Mouse (Mus musculus): ENCODE data around the gene Tstd2. TPM values are rescaled to one million over a fixed set of nuclear protein-coding genes. Genes with fewer than 3 reads are reported as not detected.

The Tstd2 gene
- polyA plus RNA-seq, 1 experiment, result 8.3 TPM

DNA sequence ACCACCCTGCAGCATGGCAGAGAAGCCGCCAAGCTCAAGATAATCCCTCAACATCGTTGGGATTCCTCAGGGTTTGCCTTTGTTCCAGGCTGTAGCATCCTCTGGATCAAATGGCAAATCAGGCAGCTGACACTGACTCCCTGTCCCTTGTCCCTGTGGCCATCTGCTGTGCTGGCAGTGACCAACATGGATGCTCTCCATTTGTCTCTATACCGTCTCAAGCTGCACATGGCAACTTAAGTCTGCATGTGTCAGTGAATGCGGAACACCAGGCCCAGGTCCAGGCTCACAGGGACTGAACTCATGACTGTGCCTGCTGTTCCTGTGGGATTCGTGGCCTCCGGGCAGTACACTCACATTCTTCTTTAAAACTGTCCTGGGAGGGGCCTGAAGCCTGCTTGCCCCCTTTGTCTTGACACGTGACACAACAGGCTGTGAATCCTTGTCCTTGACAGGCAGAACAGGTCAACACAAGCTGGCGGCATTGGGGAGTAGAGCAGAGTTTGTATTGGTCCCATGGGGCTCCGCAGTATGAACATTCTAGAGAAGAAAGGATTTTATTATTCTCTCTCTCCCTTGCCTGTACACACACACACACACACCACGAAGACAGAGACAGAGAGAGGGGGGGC lies 21.8 kb downstream of the Tstd2 start:
- TF ChIP-seq POLR2A (IDR thresholded peaks at IDR 0.05; ENCODE audit: borderline replicate concordance, control insufficient read depth, low read depth, low read length) (no peak), CTCF (IDR thresholded peaks at IDR 0.05; ENCODE audit: control insufficient read depth, insufficient read depth, low read length) (no peak)
- WGBS, result 90% methylated on average over 10 of the region's 10 CpGs
- no peaks in the 10 kb centered on the region for H3K4me1 ChIP-seq (ENCODE audit: control insufficient read depth, insufficient read depth, low read length)
- no peak overlapping the region for H3K4me3 ChIP-seq (replicated peaks; ENCODE audit: control insufficient read depth, low read depth, low read length)
- no peak overlapping the region for H3K27ac ChIP-seq (ENCODE audit: control insufficient read depth, insufficient read depth, low read depth, low read length, poor library complexity)

DNA sequence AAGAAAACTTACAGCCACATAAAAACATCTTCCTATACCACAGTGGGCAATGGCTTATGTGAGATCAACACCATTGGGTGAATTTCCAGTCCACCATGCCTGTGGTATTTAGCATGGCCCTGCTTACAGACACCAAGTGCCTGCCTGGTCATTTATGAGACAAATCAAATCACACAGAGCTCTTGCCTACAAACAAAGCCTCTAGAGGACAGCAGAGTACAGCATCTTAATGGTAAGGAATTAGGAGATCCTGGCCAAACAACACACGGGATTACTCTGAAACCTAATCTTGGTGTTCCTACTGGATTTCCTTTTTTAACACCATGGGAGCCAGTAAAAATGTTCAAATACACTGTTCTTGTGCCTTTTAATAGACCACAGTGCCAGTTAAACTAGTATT lies 23.2 kb downstream of the Tstd2 start:
- WGBS, result 91% methylated on average over 1 of the region's 1 CpGs
- TF ChIP-seq POLR2A (IDR thresholded peaks at IDR 0.05; ENCODE audit: borderline replicate concordance, control insufficient read depth, low read depth, low read length), result no peak
- no peak for TF ChIP-seq CTCF (IDR thresholded peaks at IDR 0.05; ENCODE audit: control insufficient read depth, insufficient read depth, low read length)
- Histone ChIP-seq H3K4me3 (replicated peaks; ENCODE audit: control insufficient read depth, low read depth, low read length) (no peak overlapping the region), H3K27ac (ENCODE audit: control insufficient read depth, insufficient read depth, low read depth, low read length, poor library complexity) (no peak overlapping the region), H3K4me1 (ENCODE audit: control insufficient read depth, insufficient read depth, low read length) (no peaks in the 10 kb centered on the region)

DNA sequence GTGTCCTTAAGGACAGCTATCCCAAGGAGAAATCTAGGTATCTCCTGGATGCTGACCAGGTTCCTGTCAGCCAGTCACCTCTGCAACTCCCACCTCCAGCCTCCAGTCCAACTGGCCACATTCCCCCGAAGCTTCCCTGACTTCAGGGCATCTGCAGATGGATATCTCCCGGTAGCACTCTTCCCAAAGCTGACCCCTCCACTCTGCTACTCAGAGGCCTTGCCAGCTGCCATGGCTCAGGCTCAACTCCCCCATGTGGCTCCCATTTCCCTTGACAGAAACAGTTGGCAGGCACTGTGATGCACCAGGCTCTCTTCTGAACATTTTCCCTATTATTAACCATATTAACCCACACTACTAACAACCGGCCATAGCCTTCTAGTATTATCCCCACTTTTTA lies 27.1 kb downstream of the Tstd2 start:
- Histone ChIP-seq H3K4me1 (ENCODE audit: control insufficient read depth, insufficient read depth, low read length) (no peaks in the 10 kb centered on the region), H3K4me3 (replicated peaks; ENCODE audit: control insufficient read depth, low read depth, low read length) (no peak overlapping the region), H3K27ac (ENCODE audit: control insufficient read depth, insufficient read depth, low read depth, low read length, poor library complexity) (no peak overlapping the region)
- TF ChIP-seq POLR2A (IDR thresholded peaks at IDR 0.05; ENCODE audit: borderline replicate concordance, control insufficient read depth, low read depth, low read length), result no peak
- TF ChIP-seq CTCF (IDR thresholded peaks at IDR 0.05; ENCODE audit: control insufficient read depth, insufficient read depth, low read length), result no peak
- WGBS, result 78% methylated on average over 3 of the region's 3 CpGs

DNA sequence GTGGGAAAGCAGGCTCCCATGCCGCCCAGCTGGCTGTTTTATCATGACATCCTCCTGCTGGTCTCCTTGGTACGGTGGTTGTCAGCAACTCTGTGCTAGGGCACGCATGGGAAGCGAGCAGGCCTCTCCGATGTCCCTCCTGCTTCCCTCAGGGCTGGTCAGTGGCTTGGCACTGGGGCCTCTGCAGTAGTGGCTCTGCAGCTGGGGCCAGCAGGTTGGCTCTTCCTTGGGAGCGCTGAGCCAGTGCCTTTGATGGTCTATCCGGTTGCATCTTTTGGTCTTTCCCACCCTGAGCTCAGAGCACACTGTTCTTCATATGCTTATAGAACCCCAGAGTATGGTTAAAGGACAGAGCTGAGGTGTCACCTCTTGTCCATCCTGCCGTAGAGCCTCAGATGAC lies 28.4 kb downstream of the Tstd2 start:
- Histone ChIP-seq H3K4me1 (ENCODE audit: control insufficient read depth, insufficient read depth, low read length) (no peaks in the 10 kb centered on the region), H3K27ac (ENCODE audit: control insufficient read depth, insufficient read depth, low read depth, low read length, poor library complexity) (no peak overlapping the region), H3K4me3 (replicated peaks; ENCODE audit: control insufficient read depth, low read depth, low read length) (no peak overlapping the region)
- TF ChIP-seq POLR2A (IDR thresholded peaks at IDR 0.05; ENCODE audit: borderline replicate concordance, control insufficient read depth, low read depth, low read length) (no peak), CTCF (IDR thresholded peaks at IDR 0.05; ENCODE audit: control insufficient read depth, insufficient read depth, low read length) (no peak)
- WGBS, result 91% methylated on average over 8 of the region's 8 CpGs

DNA sequence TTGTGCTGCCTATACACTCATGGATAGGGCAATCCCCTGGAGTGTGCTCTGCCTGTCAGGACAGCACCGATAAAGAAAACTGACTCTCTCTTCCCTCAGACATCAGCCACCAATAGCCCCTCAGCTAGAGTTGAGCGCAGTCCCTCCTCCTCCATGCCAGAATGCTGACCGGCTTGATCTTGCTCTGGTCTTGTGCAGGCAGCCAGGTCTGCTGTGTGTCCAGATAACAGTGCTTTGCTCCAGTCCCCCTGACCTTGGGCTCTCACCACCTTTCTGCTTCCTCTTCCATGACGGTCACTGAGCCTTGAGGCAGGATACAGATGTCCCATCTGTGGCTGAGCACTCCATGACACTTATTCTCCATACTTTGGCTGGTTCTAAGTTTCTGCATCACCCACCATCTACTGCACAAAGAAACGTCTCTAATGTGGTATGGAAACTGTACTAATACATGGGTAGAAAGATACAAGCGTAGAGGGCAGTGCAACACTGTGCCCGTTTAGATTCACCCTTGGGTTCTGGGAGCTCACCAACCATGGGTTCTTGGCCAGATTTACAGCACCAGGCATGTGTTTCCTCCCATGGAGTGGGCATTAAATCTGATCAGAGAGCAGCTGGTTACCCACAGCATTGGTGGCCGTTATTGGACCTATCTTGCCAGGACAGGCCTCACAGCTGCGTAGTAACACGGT lies 36.3 kb downstream of the Tstd2 start:
- no peak overlapping the region for H3K27ac ChIP-seq (ENCODE audit: control insufficient read depth, insufficient read depth, low read depth, low read length, poor library complexity)
- H3K4me1 ChIP-seq (ENCODE audit: control insufficient read depth, insufficient read depth, low read length), result no peaks in the 10 kb centered on the region
- H3K4me3 ChIP-seq (replicated peaks; ENCODE audit: control insufficient read depth, low read depth, low read length), result no peak overlapping the region
- WGBS, result 86% methylated on average over 10 of the region's 10 CpGs
- TF ChIP-seq CTCF (IDR thresholded peaks at IDR 0.05; ENCODE audit: control insufficient read depth, insufficient read depth, low read length), result no peak
- TF ChIP-seq POLR2A (IDR thresholded peaks at IDR 0.05; ENCODE audit: borderline replicate concordance, control insufficient read depth, low read depth, low read length), result no peak

DNA sequence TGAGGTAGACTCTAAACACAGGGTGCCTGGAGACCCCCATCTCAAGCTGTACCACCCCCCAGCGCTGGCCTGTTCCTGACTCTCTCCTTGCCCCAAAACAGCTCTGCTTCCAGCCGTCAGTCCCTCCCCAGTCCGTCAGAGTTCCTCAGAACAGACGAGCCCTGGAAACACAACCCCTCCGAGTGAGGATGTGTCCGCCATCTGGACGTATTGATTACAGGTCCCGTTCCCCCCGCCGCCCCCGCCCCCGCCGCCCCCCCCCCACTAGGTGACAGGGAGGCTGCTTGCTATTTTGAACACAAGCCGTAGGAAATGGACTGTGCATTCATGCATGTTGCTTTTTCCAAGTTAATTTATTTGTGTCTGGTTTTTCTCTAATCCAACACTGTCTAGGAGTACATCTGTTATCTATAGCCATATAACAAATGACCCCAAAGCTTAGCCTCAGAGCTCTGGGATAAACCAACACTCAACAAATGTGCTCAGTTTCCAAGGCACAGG lies 37.2 kb downstream of the Tstd2 start:
- 75% methylated on average over 14 of the region's 14 CpGs for WGBS
- H3K4me3 ChIP-seq (replicated peaks; ENCODE audit: control insufficient read depth, low read depth, low read length), result no peak overlapping the region
- H3K27ac ChIP-seq (ENCODE audit: control insufficient read depth, insufficient read depth, low read depth, low read length, poor library complexity), result no peak overlapping the region
- TF ChIP-seq POLR2A (IDR thresholded peaks at IDR 0.05; ENCODE audit: borderline replicate concordance, control insufficient read depth, low read depth, low read length) (no peak), CTCF (IDR thresholded peaks at IDR 0.05; ENCODE audit: control insufficient read depth, insufficient read depth, low read length) (no peak)
- no peaks in the 10 kb centered on the region for H3K4me1 ChIP-seq (ENCODE audit: control insufficient read depth, insufficient read depth, low read length)

DNA sequence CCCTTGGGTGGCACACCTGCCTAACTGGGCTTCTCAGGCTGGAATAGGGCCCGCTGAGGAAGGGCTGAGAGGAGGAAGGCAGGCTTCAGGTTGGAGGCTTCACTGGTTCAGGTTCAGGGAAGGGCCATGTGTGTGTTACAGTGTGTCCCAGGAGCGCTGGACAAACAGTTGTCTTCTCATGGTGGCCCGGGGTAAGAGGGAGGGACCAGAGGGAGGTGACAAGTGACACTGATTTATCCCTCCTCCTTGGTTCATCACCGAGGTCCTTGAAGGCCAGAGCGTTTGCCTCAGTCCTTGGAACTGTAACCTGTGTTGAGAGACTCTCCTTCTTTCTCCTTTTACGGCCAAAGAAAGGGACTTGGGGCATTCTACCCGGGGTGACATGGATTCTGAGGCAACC lies 38.0 kb downstream of the Tstd2 start:
- H3K4me1 ChIP-seq (ENCODE audit: control insufficient read depth, insufficient read depth, low read length), result no peaks in the 10 kb centered on the region

DNA sequence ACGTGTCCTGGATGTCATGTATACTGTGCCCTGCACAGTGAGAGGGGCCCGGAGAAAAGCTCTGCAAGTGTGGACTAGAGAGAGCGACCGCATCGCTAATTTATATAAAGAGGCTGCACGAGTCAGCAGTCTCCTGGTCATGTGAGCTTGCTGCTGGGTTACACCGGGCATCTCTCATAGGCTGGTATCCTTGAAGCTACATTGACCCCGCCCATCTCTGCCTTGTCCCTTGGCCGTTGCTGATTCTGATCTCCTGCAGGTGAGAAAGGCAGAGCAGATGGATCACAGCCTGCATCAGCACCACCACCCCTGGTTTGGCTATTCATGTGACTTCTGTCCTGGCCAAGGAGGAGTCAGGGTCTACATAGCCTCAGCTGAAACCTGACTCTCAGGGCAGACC lies 39.4 kb downstream of the Tstd2 start:
- TF ChIP-seq CTCF (IDR thresholded peaks at IDR 0.05; ENCODE audit: control insufficient read depth, insufficient read depth, low read length) (no peak), POLR2A (IDR thresholded peaks at IDR 0.05; ENCODE audit: borderline replicate concordance, control insufficient read depth, low read depth, low read length) (no peak)
- Histone ChIP-seq H3K4me3 (replicated peaks; ENCODE audit: control insufficient read depth, low read depth, low read length) (no peak overlapping the region), H3K27ac (ENCODE audit: control insufficient read depth, insufficient read depth, low read depth, low read length, poor library complexity) (no peak overlapping the region), H3K4me1 (ENCODE audit: control insufficient read depth, insufficient read depth, low read length) (no peaks in the 10 kb centered on the region)
- 82% methylated on average over 9 of the region's 9 CpGs for WGBS

More for the DNA sequence above, 38.0 kb downstream of the Tstd2 start:
- no peak overlapping the region for H3K4me3 ChIP-seq (replicated peaks; ENCODE audit: control insufficient read depth, low read depth, low read length)
- no peak overlapping the region for H3K27ac ChIP-seq (ENCODE audit: control insufficient read depth, insufficient read depth, low read depth, low read length, poor library complexity)
- TF ChIP-seq POLR2A (IDR thresholded peaks at IDR 0.05; ENCODE audit: borderline replicate concordance, control insufficient read depth, low read depth, low read length) (no peak), CTCF (IDR thresholded peaks at IDR 0.05; ENCODE audit: control insufficient read depth, insufficient read depth, low read length) (no peak)
- WGBS, result 75% methylated on average over 7 of the region's 7 CpGs

All from bone marrow, adult 2 months (tissue).